Mouse (Mus musculus): ENCODE results near the gene Nfrkb.
A peak's percentile ranks its signal among the peaks of the same experiment; 100 is the strongest.

GRCm38 (mm10) chr9:31348915-31349314, 37.1 kb upstream of the Nfrkb start:
- peak; percentile 94 for TF ChIP-seq CTCF (IDR thresholded peaks at IDR 0.05; ENCODE audit: insufficient read depth, low read length)
- TF ChIP-seq POLR2A (IDR thresholded peaks at IDR 0.05; ENCODE audit: borderline replicate concordance, extremely low read depth, low read depth, low read length) = no peak
